Mouse (Mus musculus) CD4-positive helper T cell, adult 2 months (primary cell): ENCODE measurements around the gene Frmd4a.

ENCODE experiments used
- DNase-seq: peaks from one replicate; pipeline ENCODE4 v3.0.0-alpha.2; 2012; ENCODE audit warnings: low read depth, missing footprints, low spot score

The Frmd4a gene

DNA sequence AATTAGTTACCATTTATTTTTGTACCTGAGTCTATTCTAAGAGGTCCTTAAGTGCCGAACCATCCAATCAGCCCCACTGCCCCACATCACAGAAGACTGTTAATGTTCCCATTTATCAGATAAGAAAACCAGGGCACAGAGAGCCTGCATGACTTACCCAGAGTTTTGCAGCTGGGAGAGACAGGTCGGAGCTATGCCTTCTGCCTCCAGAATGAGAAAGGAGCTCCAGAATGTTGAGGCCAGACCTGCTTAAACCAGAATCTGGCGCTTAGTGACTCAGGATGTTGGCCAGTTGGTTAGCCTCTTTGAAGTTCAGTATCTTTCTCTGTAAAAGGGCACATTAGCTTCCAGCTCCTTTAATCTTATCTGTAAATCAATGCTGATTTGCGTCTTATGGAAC lies 422.4 kb downstream of the Frmd4a start:
- DNase-seq, result no peak

GRCm38 (mm10) chr2:4441840-4442239 lies 424.3 kb downstream of the Frmd4a start:
- no peak for DNase-seq

GRCm38 (mm10) chr2:4444740-4445139 lies 427.2 kb downstream of the Frmd4a start:
- no peak for DNase-seq

- DNase-seq, result no peak
These were observed 428.3 kb downstream of the Frmd4a start for GRCm38 (mm10) chr2:4445629-4446400.

DNA sequence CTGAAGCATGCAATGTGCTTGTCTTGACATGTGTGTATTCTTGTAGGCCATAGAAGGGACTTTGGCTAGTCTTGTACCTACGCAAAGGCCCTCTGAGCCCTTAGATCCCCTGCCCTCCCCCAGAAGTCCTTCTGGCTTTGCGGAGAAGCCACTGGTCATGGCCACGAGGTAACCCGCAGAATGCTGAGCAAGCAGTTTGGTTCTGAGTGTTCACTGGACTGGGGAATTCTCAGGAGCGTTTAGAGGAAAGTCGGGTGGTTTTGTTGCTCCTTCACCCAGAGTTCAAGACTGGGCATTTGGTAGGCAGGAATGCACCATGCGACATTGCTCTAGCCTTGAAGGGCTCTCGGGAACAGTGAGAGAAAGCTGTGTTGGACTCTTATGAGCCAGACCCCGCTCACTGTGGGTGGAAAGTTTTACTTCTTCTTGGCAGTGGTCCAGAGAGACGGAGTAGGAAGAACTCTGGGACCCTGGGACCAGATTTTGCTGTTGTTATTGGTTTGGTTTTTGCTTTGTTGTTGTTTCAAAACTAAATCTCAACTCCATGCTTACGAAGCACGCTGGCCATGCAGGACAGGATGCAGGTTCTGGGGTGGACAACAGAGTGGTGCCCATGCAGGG lies 432.5 kb downstream of the Frmd4a start:
- no peak for DNase-seq

DNA sequence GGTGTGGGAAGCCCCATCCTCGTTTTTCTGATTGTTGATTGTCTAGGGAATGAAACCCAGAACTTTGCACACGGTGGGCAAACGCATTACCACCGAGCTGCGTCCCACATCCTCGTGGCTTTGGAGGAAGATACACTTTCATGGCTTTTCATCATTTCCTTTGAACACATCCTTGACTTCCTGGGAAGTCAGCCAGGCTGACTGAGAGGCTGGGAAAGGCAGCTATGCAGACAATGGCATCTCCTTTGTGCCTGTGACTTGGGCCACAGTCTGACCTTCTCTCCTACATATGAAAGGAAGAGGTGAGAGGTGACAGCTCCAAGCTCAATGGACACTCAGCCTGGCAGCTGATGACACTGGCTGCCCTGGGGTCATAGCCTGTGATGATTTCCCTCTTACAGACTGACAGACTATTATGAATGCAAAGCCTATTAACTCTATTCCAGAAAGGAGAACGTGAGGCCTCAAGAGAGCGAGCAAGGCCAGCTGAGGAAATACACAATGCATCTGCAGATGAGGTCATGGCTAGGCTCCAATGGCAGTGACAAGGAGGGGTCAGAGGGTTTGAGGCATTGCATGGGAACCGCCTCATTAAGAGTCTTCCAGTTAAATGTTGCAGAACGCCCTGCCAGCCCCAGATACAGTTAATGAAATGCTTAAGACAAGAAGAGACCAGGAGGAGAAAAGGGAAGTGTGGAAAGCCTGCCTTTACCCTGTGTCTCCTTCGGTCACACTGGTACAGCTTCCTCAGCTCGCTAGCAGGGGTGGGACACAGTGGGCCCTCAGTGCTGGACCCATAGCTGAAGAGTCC lies 435.3 kb downstream of the Frmd4a start:
- DNase-seq, result no peak

- DNase-seq, result no peak
These were observed 437.8 kb downstream of the Frmd4a start for GRCm38 (mm10) chr2:4455097-4456025.

DNA sequence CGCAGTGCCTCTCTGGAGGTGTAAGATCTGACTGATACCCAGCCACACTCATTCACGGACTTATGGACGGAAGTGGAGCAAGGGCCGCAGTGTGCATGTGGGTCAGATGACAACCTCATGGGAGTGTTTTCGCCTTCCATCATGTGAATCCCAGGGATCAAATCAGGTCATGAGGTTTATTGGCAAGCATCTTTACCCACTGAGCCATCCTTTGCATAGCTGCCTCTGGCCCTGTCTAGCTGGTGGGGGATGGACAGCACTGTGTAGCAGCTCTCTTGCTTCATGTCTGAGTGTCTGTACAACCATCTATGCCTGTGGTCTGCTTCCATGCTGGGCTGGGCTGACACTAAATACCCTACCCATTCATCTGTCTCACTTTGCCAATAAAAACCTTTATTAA lies 443.4 kb downstream of the Frmd4a start:
- DNase-seq, result no peak

DNA sequence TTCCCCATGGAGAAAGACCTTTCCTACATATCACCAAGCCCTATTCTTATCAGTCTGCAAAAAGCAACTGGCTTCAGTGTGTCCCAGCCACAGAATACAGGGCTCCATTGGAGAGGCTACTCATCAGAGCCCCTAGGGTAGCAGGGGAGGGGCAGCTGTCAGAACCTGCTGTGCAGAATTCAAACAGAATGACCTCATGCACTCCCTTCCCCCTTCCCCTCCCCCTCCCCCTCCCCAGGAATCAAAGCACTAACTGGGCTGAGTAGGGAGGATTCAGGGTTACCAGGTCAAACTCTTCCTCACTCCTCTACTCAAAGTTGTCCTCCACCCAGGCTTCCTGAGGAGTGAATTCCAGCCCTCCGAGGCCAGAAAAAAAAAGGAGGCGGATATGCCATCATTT lies 444.0 kb downstream of the Frmd4a start:
- no peak for DNase-seq

DNA sequence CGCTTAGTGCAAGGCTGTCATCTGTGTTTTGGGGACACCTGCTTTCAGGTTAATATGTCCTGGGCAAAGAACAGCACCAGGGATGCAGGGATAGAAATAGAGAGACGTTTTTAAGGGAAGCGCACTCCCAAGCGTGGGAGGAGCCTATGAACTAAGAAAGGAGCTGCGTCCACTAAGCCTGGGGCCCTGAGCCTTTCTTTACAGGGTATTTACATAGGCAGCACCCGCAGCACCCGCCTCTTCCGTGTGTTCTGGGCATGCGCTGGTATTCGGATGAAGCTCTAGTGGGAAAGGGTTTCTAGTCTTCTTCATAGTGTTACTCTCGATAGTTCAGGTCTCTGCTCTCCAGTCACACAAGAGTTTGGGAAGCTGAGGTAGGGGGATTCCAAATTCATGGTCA lies 445.0 kb downstream of the Frmd4a start:
- DNase-seq, result no peak

- DNase-seq, result no peak
These were observed 448.6 kb downstream of the Frmd4a start for GRCm38 (mm10) chr2:4466084-4466483.

- DNase-seq, result no peak
These were observed 449.8 kb downstream of the Frmd4a start for GRCm38 (mm10) chr2:4467314-4467713.

- DNase-seq, result no peak
These were observed 455.4 kb downstream of the Frmd4a start for GRCm38 (mm10) chr2:4472760-4473480.

DNA sequence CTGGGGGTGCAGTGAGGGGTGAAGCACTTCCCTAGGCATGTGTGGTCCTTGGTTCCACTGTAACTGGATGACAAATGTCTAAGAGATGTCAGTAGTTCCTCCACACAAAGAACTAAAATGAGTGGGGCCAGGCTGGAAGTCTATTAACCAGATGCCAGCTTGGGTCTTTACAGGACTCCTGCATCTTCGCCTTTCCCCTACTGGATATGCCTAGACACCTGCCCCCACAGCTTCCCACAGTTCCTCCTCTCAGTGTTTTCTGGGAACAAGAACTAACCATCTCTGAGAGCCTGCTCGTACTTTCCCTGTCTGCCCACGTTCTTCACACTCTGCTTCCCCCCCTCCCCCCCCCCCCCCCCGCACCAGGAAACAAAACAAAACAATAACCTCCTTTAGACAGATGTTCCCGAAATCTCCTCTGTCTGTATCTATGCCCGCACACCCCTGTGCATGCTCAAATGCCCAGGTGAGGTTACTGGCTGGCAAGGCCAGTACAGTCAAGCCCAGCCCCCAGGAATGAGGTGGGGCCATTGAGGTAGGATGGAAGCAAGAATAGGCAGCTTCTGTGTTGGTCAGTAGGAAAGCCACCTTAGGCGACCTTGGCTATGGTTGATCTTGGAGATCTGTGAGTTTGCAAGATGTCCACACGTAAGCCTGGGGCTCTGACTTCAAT lies 456.5 kb downstream of the Frmd4a start:
- no peak for DNase-seq

DNA sequence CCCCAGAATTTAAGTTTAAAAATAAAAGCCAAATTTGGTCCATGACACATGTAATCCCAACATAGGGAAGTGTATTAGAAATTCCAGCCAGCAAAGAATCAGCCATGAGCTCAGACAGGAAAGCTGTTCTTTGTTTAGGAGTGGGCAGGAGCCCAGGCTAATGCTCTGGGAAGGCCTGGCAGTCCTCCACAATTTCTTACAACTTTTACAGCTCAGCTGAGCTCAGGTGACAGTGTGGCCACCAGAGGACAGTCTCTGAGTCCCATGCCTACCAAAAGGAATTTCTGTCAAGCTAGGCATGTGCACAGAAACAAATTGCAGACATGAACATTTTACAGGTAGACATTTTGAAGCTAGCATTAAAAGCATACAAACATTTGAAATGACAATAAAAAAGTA lies 457.0 kb downstream of the Frmd4a start:
- no peak for DNase-seq

- no peak for DNase-seq
These were observed 458.5 kb downstream of the Frmd4a start for GRCm38 (mm10) chr2:4475991-4476390.

GRCm38 (mm10) chr2:4476608-4477007 lies 459.1 kb downstream of the Frmd4a start:
- DNase-seq, result no peak

DNA sequence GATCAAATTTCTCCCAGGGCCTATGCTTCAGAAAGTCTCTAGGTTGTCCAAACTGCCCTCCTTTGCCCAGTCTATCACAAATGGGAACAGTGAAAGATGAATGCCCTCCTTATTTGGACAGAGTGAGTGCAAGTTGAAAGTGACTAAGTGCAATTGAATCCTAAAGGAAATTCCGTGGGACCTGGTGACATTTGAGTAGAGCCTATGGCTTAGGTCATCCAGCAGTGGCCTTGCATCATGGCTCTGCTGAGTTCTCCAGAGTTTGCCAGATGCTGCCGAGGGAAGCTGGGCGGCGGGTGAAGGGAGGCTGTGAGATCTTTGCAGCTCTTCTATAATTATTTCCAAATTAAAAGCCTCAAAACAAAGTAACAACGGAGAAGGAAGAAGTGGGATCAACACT lies 459.8 kb downstream of the Frmd4a start:
- no peak for DNase-seq

- no peak for DNase-seq
These were observed 462.7 kb downstream of the Frmd4a start for GRCm38 (mm10) chr2:4480180-4480579.

GRCm38 (mm10) chr2:4481154-4481553 lies 463.6 kb downstream of the Frmd4a start:
- DNase-seq, result no peak
